Mouse (Mus musculus) megakaryocyte, embryonic 14.5 days (primary cell): ENCODE data around the gene Cdca3. TPM values are rescaled to one million over a fixed set of nuclear protein-coding genes. Genes with fewer than 3 reads are reported as not detected.
"Not testable (repeated sequence)": the region's sequence is repeated elsewhere in the genome, so short reads cannot be mapped to it uniquely, and the experiment has no call there.

ENCODE experiments used
- H3K27me3 ChIP-seq: replicated peaks from 2 replicates; pipeline ENCODE3; 2012; ENCODE audit warnings: inconsistent platforms
- H3K36me3 ChIP-seq: replicated peaks from 2 replicates; pipeline ENCODE3; 2012; ENCODE audit warnings: low read length, inconsistent platforms, mixed read lengths
- H3K4me1 ChIP-seq: 2 replicates; pipeline ENCODE4 v1.6.1; 2012; ENCODE audit warnings: inconsistent platforms
- H3K4me3 ChIP-seq: replicated peaks from 2 replicates; pipeline ENCODE3; 2012; ENCODE audit warnings: moderate library complexity, mild to moderate bottlenecking, inconsistent platforms
- H3K9me3 ChIP-seq: 2 replicates; pipeline ENCODE4 v1.6.1; 2012; ENCODE audit warnings: inconsistent platforms
- FLI1 ChIP-seq: IDR thresholded peaks from 2 replicates; pipeline ENCODE4 v1.6.1; 2012; ENCODE audit warnings: low read length, inconsistent platforms, mixed read lengths
- GATA1 ChIP-seq: IDR thresholded peaks from 3 replicates; pipeline ENCODE4 v1.6.1; 2012; ENCODE audit warnings: mixed read lengths, low read length, inconsistent platforms, borderline replicate concordance
- polyA plus RNA-seq: library from polyadenylated mRNA; stranded (reverse); fragments of >175 nt; gene quantifications from 2 replicates; pipeline ENCODE4 v1.2.3, GENCODE M21; 2012; ENCODE audit warnings: low replicate concordance; ENCODE audit not compliant: insufficient read depth

The Cdca3 gene
- polyA plus RNA-seq, 1 experiment: 32.4 TPM

DNA sequence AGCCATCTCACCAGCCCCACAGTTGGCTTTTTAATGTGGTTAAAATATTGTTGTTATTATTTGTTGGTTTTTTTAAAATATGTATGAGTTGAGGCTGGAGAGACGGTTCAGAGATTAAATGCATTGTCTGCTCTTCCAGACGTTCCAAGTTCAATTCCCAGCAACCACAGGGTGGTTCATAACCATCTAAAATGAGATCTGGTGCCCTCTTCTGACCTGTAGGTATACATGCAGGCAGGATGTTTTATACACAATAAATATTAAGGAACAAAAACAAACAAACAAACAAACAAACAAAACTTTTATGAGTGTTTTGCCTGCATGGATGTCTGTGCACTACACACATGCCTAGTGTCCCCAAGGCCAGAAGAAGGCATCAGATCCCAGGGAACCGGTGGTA lies 26.3 kb upstream of the Cdca3 start:
- no peak overlapping the region for H3K4me3 ChIP-seq
- peaks cover 32% of the 10 kb centered on the region for H3K4me1 ChIP-seq
- TF ChIP-seq GATA1 (no peak), FLI1 (no peak)
- no peaks in the 10 kb centered on the region for H3K9me3 ChIP-seq
- H3K36me3 ChIP-seq: no peaks in the 10 kb centered on the region
- no peaks in the 10 kb centered on the region for H3K27me3 ChIP-seq

DNA sequence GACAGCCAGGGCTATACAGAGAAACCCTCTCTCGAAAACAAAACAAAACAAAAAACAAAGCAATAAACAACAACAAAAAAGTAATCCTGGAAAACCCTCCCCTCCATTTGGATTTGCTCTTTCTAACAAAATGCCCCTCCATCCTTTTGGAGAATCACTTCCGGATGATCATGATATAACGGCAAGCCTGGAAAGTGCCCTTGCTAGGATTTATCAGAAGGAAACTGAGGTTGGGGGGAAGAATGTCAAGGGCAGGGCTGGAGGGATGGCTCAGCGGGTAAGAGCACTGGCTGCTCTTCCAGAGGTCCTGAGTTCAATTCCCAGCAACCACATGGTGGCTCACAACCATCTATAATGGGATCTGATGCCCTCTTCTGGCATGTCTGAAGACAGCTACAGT lies 25.7 kb upstream of the Cdca3 start:
- not testable (repeated sequence) for H3K9me3 ChIP-seq, H3K4me3 ChIP-seq, H3K36me3 ChIP-seq, H3K27me3 ChIP-seq
- peaks cover 38% of the 10 kb centered on the region for H3K4me1 ChIP-seq

DNA sequence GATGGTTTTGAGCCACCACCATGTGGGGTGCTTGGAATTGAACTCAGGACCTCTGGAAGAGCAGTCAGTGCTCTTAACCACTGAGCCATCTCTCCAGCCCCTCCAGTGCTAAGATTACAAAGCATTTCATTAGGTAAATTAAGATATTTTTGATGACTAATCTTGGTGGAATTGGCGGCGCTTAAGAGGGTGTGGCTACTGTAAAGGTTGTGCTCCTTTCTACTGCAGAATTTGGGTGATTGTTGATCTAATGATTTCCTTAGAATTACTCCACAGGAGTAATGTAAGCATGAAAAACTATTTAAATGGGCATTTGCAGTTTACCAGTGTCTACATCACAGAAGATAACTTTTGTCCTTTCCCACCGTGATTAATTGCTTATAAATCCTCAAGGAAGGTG lies 25.0 kb upstream of the Cdca3 start:
- Histone ChIP-seq H3K9me3 (no peaks in the 10 kb centered on the region), H3K36me3 (no peaks in the 10 kb centered on the region), H3K4me1 (peaks cover 44% of the 10 kb centered on the region), H3K4me3 (no peak overlapping the region), H3K27me3 (no peaks in the 10 kb centered on the region)
- TF ChIP-seq GATA1: no peak
- TF ChIP-seq FLI1: no peak

DNA sequence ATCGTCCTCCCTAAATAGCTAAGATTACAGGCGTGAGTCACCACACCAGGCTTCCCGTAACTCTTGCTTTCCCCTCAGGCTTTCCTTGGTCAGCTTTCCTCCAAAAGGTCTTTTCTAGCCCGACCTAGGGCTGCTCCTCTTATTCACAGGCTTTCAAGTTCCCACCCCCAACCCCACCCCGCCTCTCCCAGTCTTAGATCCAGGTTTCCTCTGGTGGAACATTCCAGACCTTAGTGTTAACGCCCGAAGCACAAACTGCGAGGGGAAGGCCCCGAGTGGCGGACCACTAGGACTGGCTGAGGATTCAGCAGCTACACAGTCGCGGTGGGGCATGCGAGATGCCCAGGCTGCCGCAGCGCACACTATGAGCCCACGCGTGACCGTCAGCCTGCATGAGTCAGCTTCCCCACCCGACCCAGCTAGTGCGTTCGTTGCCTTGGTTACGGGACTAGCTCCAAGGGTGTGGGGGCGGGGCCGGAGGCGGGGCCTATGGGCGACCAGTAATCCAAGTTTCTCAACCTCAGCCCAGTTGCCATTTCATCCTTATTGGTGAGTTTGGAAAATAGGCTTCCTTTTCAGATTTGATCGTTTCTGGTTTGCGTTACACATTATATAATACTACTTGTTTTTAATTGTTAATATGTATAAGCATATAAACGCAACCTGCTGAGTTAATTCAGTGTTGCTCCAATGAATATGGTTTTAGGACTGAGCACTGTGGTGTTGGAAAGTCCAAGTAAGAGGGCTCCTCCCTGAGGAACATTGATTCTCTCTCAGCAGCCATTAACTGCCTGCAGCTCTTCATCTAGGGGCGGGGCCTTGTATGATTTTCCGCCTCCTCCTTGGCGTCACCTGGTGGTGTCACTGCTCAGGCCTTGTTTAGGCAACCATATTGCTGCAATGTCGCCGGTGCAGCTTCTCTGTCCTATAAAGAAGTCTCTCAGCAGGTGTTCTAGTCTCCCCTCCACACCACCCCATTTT lies 23.7 kb upstream of the Cdca3 start:
- TF ChIP-seq FLI1: no peak
- no peak for TF ChIP-seq GATA1
- Histone ChIP-seq H3K4me1 (peaks cover 57% of the 10 kb centered on the region), H3K36me3 (peaks cover 11% of the 10 kb centered on the region), H3K27me3 (no peaks in the 10 kb centered on the region), H3K9me3 (no peaks in the 10 kb centered on the region), H3K4me3 (peak overlapping the region; percentile 92)

DNA sequence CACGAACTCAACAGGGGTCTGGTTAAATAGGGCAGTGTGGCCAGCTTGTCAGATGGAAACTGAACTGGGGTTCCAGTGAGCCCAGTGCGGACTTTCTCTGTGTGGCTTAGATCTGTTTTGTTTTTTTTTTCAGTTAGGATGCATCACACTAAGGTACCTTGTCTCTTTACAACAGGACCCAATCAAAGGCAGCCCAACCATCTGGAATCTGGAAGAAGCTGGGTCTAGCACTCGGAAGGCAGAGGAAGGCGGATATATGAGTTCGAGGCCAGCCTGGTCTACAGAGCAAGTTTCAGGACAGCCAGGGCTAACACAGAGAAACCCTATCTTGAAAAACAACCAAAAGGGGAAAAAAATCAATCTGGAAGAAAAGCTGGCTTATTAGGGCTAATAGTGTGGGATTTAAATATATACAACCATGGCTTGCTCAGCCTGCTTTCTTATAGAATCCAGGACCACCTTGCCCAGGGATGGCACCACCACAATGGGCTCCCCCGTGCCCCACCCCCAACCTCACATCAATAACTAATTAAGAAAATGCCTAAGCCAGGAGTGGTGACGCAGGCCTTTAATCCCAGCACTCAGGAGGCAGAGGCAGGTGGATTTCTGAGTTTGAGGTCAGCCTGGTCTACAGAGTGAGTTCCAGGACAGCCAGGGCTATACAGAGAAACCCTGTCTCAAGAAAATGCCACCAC lies 22.8 kb upstream of the Cdca3 start:
- H3K36me3 ChIP-seq: peaks cover 19% of the 10 kb centered on the region
- H3K9me3 ChIP-seq: no peaks in the 10 kb centered on the region
- H3K4me3 ChIP-seq: peak overlapping the region; percentile 92
- TF ChIP-seq FLI1 (no peak), GATA1 (no peak)
- H3K4me1 ChIP-seq: peaks cover 67% of the 10 kb centered on the region
- H3K27me3 ChIP-seq: no peaks in the 10 kb centered on the region

DNA sequence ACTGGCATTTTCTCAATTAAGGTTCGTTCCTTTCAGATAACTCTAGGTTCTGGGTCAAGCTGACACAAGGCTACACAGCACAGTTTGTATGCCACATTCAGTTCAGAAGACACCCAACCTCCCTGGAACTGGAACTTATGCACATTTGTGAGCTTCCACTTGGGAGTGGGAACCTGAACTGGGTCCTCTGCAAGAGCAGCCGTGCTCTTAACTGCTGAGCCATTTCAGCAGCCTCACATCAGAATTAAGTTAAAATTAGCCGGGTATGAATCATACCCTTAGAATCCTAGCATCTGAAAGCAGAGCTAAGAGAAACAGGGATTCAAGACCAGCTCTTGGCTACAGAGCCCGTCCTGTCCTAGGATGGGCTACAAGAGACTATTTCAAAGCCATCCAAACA lies 22.0 kb upstream of the Cdca3 start:
- Histone ChIP-seq H3K4me1 (peaks cover 75% of the 10 kb centered on the region), H3K9me3 (no peaks in the 10 kb centered on the region), H3K4me3 (no peak overlapping the region), H3K27me3 (no peaks in the 10 kb centered on the region), H3K36me3 (peaks cover 26% of the 10 kb centered on the region)
- TF ChIP-seq GATA1: no peak
- no peak for TF ChIP-seq FLI1

DNA sequence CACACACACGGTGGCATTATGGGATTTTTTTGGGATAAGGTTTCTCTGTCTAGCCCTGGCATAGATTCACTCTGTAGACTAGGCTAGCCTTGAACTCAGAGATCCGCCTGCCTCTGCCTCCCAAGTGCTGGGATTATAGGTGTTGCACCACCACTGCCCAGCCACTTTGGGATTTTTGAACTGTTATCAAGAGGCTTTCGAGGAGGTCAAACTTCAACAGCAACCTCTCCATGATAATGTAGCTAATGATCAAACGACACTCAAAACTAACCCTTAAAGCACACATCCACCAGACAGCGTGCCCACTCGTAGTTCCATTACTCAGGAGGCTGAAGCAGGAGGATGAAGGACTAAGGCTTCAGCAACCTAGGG lies 21.4 kb upstream of the Cdca3 start:
- Histone ChIP-seq H3K9me3 (no peaks in the 10 kb centered on the region), H3K4me3 (peak overlapping the region; percentile 95), H3K36me3 (peaks cover 33% of the 10 kb centered on the region), H3K27me3 (no peaks in the 10 kb centered on the region), H3K4me1 (peaks cover 81% of the 10 kb centered on the region)
- TF ChIP-seq FLI1 (no peak), GATA1 (no peak)

DNA sequence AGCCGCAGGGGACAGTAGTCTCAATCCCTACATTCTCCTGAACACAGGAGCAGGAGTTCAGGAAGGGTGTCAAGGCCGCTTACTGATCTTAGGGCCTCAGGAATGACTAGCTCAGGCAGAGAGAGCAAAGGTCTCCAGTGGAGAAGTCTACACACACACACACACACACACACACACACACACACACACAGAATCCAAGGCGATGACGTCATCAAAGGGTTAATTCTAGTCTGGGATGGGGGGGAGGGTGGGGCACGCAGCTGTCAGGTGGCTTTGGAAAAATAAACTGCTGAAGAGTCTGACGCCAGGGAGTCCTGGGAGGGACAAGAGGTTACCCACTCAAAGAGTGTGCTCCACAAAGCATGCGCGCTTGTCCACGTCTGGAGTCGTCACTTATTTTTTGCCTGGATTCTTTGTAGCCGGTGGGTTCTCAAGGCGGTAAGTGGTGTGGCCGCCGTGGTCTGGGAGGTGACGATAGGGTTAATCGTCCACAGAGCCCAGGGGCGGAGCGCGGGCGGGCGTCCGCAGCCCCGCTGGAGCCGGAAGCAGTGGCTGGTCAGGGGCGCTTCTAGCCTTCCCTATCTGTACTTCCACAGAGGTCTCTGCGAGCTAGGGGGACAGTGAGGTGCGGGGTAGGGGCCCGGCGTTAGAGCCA lies 20.9 kb upstream of the Cdca3 start, which contains the start of gene Spsb2:
Gene Spsb2 (plus strand): TSS at position 304 of the 655 bp plus-strand sequence.
- H3K4me3 ChIP-seq: peak within 1 kb of the TSS; percentile 95
- no peaks in the 10 kb centered on the region for H3K27me3 ChIP-seq
- H3K36me3 ChIP-seq: peaks cover 34% of the 10 kb centered on the region
- no peak for TF ChIP-seq GATA1
- TF ChIP-seq FLI1: no peak
- no peaks in the 10 kb centered on the region for H3K9me3 ChIP-seq
- peaks cover 83% of the 10 kb centered on the region for H3K4me1 ChIP-seq

DNA sequence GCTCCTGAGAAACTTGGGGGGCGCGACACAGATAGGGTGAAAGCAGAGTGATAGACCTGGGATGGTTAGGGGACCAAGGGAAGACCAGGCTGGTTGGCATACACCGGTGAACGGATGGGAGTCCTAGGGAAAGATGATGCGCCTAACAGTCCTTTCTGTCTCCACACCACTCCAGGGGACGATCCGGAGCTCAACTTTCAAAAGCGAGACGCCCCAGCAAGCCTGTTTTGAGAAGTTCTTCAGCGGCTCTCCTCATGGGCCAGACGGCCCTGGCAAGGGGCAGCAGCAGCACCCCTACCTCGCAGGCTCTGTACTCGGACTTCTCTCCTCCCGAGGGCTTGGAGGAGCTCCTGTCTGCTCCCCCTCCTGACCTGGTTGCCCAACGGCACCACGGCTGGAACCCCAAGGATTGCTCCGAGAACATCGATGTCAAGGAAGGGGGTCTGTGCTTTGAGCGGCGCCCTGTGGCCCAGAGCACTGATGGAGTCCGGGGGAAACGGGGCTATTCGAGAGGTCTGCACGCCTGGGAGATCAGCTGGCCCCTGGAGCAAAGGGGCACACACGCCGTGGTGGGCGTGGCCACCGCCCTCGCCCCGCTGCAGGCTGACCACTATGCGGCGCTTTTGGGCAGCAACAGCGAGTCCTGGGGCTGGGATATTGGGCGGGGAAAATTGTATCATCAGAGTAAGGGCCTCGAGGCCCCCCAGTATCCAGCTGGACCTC lies 20.1 kb upstream of the Cdca3 start:
- Histone ChIP-seq H3K36me3 (peaks cover 34% of the 10 kb centered on the region), H3K9me3 (no peaks in the 10 kb centered on the region), H3K27me3 (no peaks in the 10 kb centered on the region), H3K4me1 (peaks cover 86% of the 10 kb centered on the region), H3K4me3 (peak overlapping the region; percentile 95)
- TF ChIP-seq FLI1 (no peak), GATA1 (no peak)
